Mouse (Mus musculus) hindbrain, embryonic 13.5 days (tissue): ENCODE data around the gene Mpv17. TPM values are rescaled to one million over a fixed set of nuclear protein-coding genes. Genes with fewer than 3 reads are reported as not detected.

Source experiments
- ATAC-seq: fragments of 200-750 bp; cut with Nextera tagmentation; 2 replicates; pipeline ENCODE4 v1.8.0; 2017; ENCODE audit warnings: moderate TSS enrichment; ENCODE audit not compliant: low FRiP score
- H3K27ac ChIP-seq: fragments of 300-500 bp; sonication (generic); 2 replicates; pipeline ENCODE4 v1.5.1; 2015; ENCODE audit warnings: inconsistent platforms, mild to moderate bottlenecking, moderate library complexity
- H3K27me3 ChIP-seq: fragments of 300-500 bp; sonication (generic); 2 replicates; pipeline ENCODE4 v1.6.1; 2015; ENCODE audit warnings: mild to moderate bottlenecking, inconsistent platforms
- H3K36me3 ChIP-seq: fragments of 300-500 bp; sonication (generic); 2 replicates; pipeline ENCODE4 v1.6.1; 2015; ENCODE audit warnings: mild to moderate bottlenecking, inconsistent platforms
- H3K4me1 ChIP-seq: fragments of 300-500 bp; sonication (generic); replicated peaks from 2 replicates; pipeline ENCODE4 v1.6.1; 2015; ENCODE audit warnings: inconsistent platforms
- H3K4me2 ChIP-seq: fragments of 300-500 bp; sonication (generic); 2 replicates; pipeline ENCODE4 v1.6.1; 2015; ENCODE audit warnings: inconsistent platforms, mild to moderate bottlenecking, moderate library complexity
- H3K4me3 ChIP-seq: fragments of 300-500 bp; sonication (generic); 2 replicates; pipeline ENCODE4 v1.5.1; 2015; ENCODE audit warnings: mild to moderate bottlenecking, inconsistent platforms
- H3K9ac ChIP-seq: fragments of 300-500 bp; sonication (generic); 2 replicates; pipeline ENCODE4 v1.6.1; 2015; ENCODE audit warnings: mild to moderate bottlenecking, inconsistent platforms
- H3K9me3 ChIP-seq: fragments of 300-500 bp; sonication (generic); 2 replicates; pipeline ENCODE4 v1.6.1; 2016; ENCODE audit warnings: inconsistent platforms
- WGBS: fragments of 180-500 bp; shearing (Covaris S2); methylation state at CpG from one replicate; pipeline ENCODE4 v1.1.7; 2015; 5-methylcytosine and 5-hydroxymethylcytosine counted together
- polyA plus RNA-seq: library from polyadenylated mRNA; unstranded; fragments of >200 nt; fragmentation: Nextera tagmentation; extraction: Ambion mirVana; gene quantifications from 2 replicates; pipeline ENCODE4 v1.2.1, GENCODE M21; 2015

Mpv17 gene
- polyA plus RNA-seq, 1 experiment from 2014 or later, result 54.2 TPM

DNA sequence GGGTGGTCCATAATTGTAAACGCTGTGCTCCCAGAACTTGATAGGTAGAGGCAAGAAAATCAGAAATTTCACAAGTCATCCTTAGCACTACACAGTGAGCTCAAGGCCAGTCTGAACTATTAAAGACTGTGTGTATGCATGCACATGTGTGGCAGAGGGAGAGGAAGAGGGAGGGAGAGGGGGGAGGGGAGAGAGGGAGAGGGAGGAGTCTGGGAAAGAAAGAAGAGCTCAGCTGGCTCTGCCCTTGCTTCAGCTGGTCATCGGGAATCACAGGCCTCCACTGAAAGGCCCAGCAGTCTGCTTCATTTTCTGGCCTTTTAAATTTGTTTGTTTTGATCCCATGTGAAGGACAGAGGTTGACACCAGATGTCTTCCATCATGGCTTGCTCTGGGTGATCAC, 30.6 kb downstream of the Mpv17 start:
- WGBS, result 46% methylated on average over 2 of the region's 2 CpGs
- no peak overlapping the region for H3K27ac ChIP-seq
- no peak overlapping the region for H3K4me3 ChIP-seq

DNA sequence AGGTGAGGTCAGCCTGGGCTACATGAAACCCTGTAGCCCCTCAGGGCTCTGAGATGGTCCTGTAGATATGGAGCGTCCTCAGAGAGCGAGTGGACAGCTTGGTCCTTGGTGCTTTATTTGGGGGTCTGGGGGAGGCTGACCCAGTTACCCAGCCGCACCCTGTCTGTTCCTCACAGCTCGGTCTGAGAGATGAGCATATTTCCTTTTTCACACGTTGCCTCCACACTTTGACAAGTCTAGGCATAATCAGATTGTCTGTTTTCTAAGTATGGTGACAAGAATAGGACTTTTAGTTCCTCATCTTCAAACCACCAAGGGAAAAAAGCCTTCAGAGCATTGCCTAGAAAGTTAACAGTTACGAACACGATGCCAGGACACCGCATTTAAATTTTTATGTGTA, 32.9 kb downstream of the Mpv17 start:
- no peak overlapping the region for H3K27ac ChIP-seq
- no peaks in the 10 kb centered on the region for H3K36me3 ChIP-seq

More for the DNA sequence above, 30.6 kb downstream of the Mpv17 start:
- Histone ChIP-seq H3K4me1 (no peaks in the 10 kb centered on the region), H3K9me3 (no peaks in the 10 kb centered on the region), H3K36me3 (no peaks in the 10 kb centered on the region), H3K9ac (no peak overlapping the region), H3K27me3 (no peaks in the 10 kb centered on the region), H3K4me2 (no peak overlapping the region)
- no peak for ATAC-seq

GRCm38 (mm10) chr5:31116912-31117311, 37.1 kb downstream of the Mpv17 start:
- 37% methylated on average over 10 of the region's 10 CpGs for WGBS
- H3K4me3 ChIP-seq, result no peak overlapping the region
- H3K27ac ChIP-seq, result no peak overlapping the region
- H3K9ac ChIP-seq, result no peak overlapping the region
- no peaks in the 10 kb centered on the region for H3K36me3 ChIP-seq
- no peak for ATAC-seq
- H3K9me3 ChIP-seq, result no peaks in the 10 kb centered on the region
- no peak overlapping the region for H3K4me2 ChIP-seq
- no peaks in the 10 kb centered on the region for H3K4me1 ChIP-seq
- peaks cover 14% of the 10 kb centered on the region for H3K27me3 ChIP-seq

More for the DNA sequence above, 32.9 kb downstream of the Mpv17 start:
- 85% methylated on average over 8 of the region's 8 CpGs for WGBS
- no peak overlapping the region for H3K9ac ChIP-seq
- H3K9me3 ChIP-seq, result no peaks in the 10 kb centered on the region
- H3K4me1 ChIP-seq, result no peaks in the 10 kb centered on the region
- H3K4me2 ChIP-seq, result no peak overlapping the region
- ATAC-seq, result no peak
- no peak overlapping the region for H3K4me3 ChIP-seq
- peaks cover 9% of the 10 kb centered on the region for H3K27me3 ChIP-seq

DNA sequence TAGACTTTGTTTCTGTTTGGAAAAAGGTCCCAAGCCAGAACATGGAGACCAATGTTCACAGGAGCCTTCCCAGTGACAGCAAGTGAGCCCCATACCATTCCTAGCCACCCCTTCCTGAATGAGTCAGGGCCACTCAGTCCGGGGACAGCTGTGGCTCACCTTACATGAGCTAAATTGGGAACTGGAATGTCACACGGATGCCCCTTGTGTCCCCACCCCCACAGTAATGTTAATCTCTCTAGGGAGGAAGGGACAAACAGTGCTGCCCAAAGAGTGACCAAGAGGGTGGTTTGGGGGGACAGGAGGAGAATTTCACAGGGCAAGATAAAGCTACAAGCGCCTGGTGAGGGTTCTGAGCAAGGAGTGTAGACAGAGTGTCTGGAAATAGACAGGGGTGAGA, 37.7 kb downstream of the Mpv17 start, which contains the start of gene Trim54:
Trim54 (plus strand) TSS at position 359 of the 400 bp plus-strand sequence.
- H3K4me1 ChIP-seq, result no peaks in the 10 kb centered on the region
- H3K36me3 ChIP-seq, result no peaks in the 10 kb centered on the region
- peaks cover 14% of the 10 kb centered on the region for H3K27me3 ChIP-seq
- no peak for ATAC-seq
- no peak within 1 kb of the TSS for H3K4me3 ChIP-seq
- H3K9me3 ChIP-seq, result no peaks in the 10 kb centered on the region
- H3K27ac ChIP-seq, result no peak within 1 kb of the TSS
- no peak within 1 kb of the TSS for H3K9ac ChIP-seq
- WGBS, result 49% methylated on average over 3 of the region's 3 CpGs
- no peak within 1 kb of the TSS for H3K4me2 ChIP-seq

DNA sequence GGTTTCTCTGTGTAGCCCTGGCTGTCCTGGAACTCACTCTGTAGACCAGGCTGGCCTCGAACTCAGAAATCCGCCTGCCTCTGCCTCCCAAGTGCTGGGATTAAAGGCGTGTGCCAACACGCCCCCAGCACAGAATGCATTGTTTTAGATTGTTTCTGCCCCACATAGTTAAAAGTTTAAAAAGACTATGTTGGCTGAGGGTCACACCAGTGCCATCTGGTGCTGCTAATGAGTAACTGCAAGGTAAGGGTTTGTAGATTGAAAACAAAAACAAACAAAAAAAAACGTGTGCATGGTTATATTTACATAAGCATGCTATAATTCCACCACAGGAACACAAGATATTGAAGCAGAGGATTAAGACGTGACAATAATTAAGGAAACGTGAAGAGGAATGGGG, 43.3 kb downstream of the Mpv17 start:
- peaks cover 4% of the 10 kb centered on the region; the same call in 1 of the 2 replicates for H3K27me3 ChIP-seq
- no peak overlapping the region for H3K4me3 ChIP-seq
- no peaks in the 10 kb centered on the region for H3K36me3 ChIP-seq
- ATAC-seq, result no peak
- H3K4me1 ChIP-seq, result no peaks in the 10 kb centered on the region
- no peaks in the 10 kb centered on the region for H3K9me3 ChIP-seq
- H3K4me2 ChIP-seq, result no peak overlapping the region
- H3K27ac ChIP-seq, result no peak overlapping the region
- WGBS, result 40% methylated on average over 7 of the region's 7 CpGs
- no peak overlapping the region for H3K9ac ChIP-seq

GRCm38 (mm10) chr5:31108000-31108490, 46.0 kb downstream of the Mpv17 start, which contains the start of gene Slc30a3:
Gene Slc30a3 (minus strand): TSS chr5:31108237.
- Histone ChIP-seq H3K4me1 (no peaks in the 10 kb centered on the region), H3K4me2 (no peak within 1 kb of the TSS), H3K36me3 (no peaks in the 10 kb centered on the region), H3K9me3 (no peaks in the 10 kb centered on the region), H3K4me3 (no peak within 1 kb of the TSS), H3K9ac (no peak within 1 kb of the TSS), H3K27ac (no peak within 1 kb of the TSS), H3K27me3 (peaks cover 9% of the 10 kb centered on the region)
- 94% methylated on average over 18 of the region's 18 CpGs for WGBS
- no peak for ATAC-seq

GRCm38 (mm10) chr5:31105814-31106335, 48.2 kb downstream of the Mpv17 start, which contains the start of gene Dnajc5g:
Gene Dnajc5g (plus strand): TSS chr5:31106285.
- Histone ChIP-seq H3K27ac (no peak within 1 kb of the TSS), H3K4me3 (no peak within 1 kb of the TSS), H3K27me3 (peaks cover 9% of the 10 kb centered on the region), H3K9me3 (no peaks in the 10 kb centered on the region), H3K9ac (no peak within 1 kb of the TSS), H3K4me1 (no peaks in the 10 kb centered on the region), H3K4me2 (no peak within 1 kb of the TSS), H3K36me3 (no peaks in the 10 kb centered on the region)
- no peak for ATAC-seq
- 85% methylated on average over 9 of the region's 9 CpGs for WGBS

- ATAC-seq, result no peak
- peaks cover 92% of the 10 kb centered on the region for H3K27me3 ChIP-seq
- peak overlapping the region; percentile 60 for H3K4me2 ChIP-seq
These were observed 58.2 kb downstream of the Mpv17 start for GRCm38 (mm10) chr5:31095711-31096480.

DNA sequence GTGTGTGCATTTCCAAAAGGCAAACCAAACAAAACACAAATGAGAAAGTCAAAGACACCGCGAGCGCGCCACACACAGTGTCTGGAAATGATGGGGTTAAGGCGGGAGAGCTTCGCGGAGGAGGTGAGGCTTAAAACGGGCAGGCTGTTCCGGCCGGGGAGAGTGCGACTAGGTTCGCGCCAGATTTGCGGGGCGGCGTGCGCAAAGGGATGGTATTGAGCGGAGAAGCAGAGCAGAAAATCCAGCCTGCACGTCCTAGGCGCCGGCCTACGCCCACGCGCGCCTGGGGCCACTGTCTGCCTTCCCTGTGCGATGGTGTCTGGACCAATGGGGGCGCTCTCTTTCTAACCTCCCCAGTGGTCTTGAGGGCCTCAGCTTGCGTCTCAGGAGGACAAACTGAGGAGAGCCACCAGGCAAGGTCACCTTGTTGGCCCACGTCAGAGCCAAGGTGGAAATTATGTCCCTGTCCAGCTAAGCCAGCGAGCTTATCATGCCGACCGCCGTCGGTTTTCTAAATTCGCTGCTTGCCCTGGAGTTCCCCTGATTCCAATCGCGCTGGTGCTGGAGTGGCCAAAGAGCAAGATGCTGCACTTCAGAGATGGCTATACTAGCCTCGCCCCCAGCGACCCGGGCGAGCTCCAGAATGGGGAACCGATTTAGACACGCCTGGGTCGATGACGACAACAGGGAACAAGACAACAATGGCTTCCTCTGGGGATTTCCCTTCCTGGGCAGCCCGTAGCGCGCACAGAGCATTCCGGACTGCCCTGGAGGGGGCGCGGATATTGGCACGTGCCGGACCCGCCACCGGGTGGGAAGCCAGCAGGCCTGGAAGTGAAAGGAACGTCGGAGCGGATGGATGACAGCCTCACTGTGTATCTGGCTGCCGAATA, 59.0 kb downstream of the Mpv17 start:
- Histone ChIP-seq H3K9ac (peak overlapping the region; percentile 56; the same call in 1 of the 2 replicates), H3K27ac (no peak overlapping the region), H3K4me3 (peak overlapping the region; percentile 62), H3K4me2 (peak overlapping the region; percentile 60), H3K27me3 (peaks cover 100% of the 10 kb centered on the region), H3K4me1 (peaks cover 50% of the 10 kb centered on the region), H3K9me3 (no peaks in the 10 kb centered on the region), H3K36me3 (no peaks in the 10 kb centered on the region)
- WGBS, result under 1% methylated on average over 59 of the region's 59 CpGs
- ATAC-seq, result 0 out of 2 replicates have a peak, but pooled peaks have one; percentile 19

More at GRCm38 (mm10) chr5:31095711-31096480, 58.2 kb downstream of the Mpv17 start:
- Histone ChIP-seq H3K9me3 (no peaks in the 10 kb centered on the region), H3K27ac (no peak overlapping the region), H3K4me1 (peaks cover 42% of the 10 kb centered on the region), H3K9ac (peak overlapping the region; percentile 56; the same call in 1 of the 2 replicates), H3K36me3 (no peaks in the 10 kb centered on the region), H3K4me3 (peak overlapping the region; percentile 62)
- 26% methylated on average over 11 of the region's 11 CpGs for WGBS

DNA sequence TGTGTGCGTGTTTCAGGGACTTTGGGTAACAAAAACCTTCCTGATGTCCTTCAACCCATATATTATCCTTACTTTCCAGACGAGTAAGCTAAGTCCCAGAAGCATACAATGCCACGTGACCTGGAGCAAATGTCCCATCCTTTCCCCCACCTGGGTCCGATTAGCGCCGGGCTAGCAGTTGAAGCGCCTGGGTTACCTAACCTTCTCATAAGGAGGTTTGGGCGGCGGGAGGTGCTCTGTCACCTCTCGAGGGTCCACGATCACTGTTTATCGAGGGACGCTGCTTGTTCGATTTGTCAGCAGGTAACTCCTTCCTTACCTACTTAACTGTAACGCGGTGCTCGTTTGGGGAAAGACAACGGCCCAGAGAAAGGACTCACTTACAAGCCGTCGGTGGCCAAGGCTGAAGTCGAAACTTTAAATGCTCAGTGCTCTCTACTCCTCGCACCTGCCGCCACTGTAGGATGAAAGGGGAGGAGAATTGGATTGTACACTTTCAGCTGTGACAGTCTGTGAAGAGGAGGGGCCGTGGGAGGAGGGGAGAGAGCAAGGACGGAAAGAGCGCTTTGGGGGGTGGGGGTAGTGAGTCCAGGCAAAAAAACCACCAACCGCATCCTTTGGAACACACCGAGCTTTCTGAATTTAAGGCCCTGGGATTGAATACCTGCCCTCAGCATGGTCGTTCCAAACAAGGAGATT, 59.8 kb downstream of the Mpv17 start:
- H3K36me3 ChIP-seq, result no peaks in the 10 kb centered on the region
- 1% methylated on average over 28 of the region's 29 CpGs for WGBS
- peaks cover 100% of the 10 kb centered on the region for H3K27me3 ChIP-seq
- H3K4me2 ChIP-seq, result peak overlapping the region; percentile 60
- H3K27ac ChIP-seq, result no peak overlapping the region
- no peak overlapping the region for H3K9ac ChIP-seq
- no peaks in the 10 kb centered on the region for H3K9me3 ChIP-seq
- no peak for ATAC-seq
- H3K4me1 ChIP-seq, result peaks cover 52% of the 10 kb centered on the region
- H3K4me3 ChIP-seq, result peak overlapping the region; percentile 62

GRCm38 (mm10) chr5:31093151-31094041, 60.7 kb downstream of the Mpv17 start:
- Histone ChIP-seq H3K36me3 (no peaks in the 10 kb centered on the region), H3K4me2 (peak overlapping the region; percentile 60), H3K9me3 (no peaks in the 10 kb centered on the region), H3K27me3 (peaks cover 95% of the 10 kb centered on the region), H3K27ac (peak overlapping the region; percentile 73), H3K9ac (peak overlapping the region; percentile 85), H3K4me1 (peaks cover 52% of the 10 kb centered on the region), H3K4me3 (peak overlapping the region; percentile 62)
- WGBS, result 1% methylated on average over 49 of the region's 54 CpGs
- peak; percentile 50 for ATAC-seq
